Mouse (Mus musculus): ENCODE results near the gene Usp16. TPM values are rescaled to one million over a fixed set of nuclear protein-coding genes. Genes with fewer than 3 reads are reported as not detected.
A peak's percentile ranks its signal among the peaks of the same experiment; 100 is the strongest.
"Not testable (repeated sequence)": the region's sequence is repeated elsewhere in the genome, so short reads cannot be mapped to it uniquely, and the experiment has no call there.

The Usp16 gene
- total and polyA plus RNA-seq, 2 experiments from 2014 or later = 40.8 to 220 TPM

GRCm38 (mm10) chr16:87486739-87487138 lies 32.2 kb downstream of the Usp16 start:
- DNase-seq (ENCODE audit: low spot score) (no peak), ATAC-seq (ENCODE audit: insufficient read depth, low read depth) (no peak)
- Histone ChIP-seq H3K27ac (ENCODE audit: low read depth) (no peak overlapping the region), H3K27me3 (ENCODE audit: control insufficient read depth, insufficient read depth, low read length) (no peaks in the 10 kb centered on the region), H3K36me3 (replicated peaks; ENCODE audit: control insufficient read depth, insufficient read depth, low read length) (peaks cover 93% of the 10 kb centered on the region), H3K4me3 (ENCODE audit: low read depth, low read length) (no peak overlapping the region), H3K4me2 (ENCODE audit: low read depth, low read length) (no peak overlapping the region), H3K9ac (replicated peaks; ENCODE audit: low read depth, low read length) (no peak overlapping the region), H3K9me3 (replicated peaks; ENCODE audit: control insufficient read depth, low read length) (no peaks in the 10 kb centered on the region), H3K4me1 (ENCODE audit: control insufficient read depth, insufficient read depth) (no peaks in the 10 kb centered on the region)
- WGBS = 85% methylated on average over 5 of the region's 5 CpGs
- TF ChIP-seq CTCF (IDR thresholded peaks at IDR 0.05; ENCODE audit: low read depth) (no peak), EP300 (IDR thresholded peaks at IDR 0.05; ENCODE audit: low read depth) (no peak)

GRCm38 (mm10) chr16:87488605-87489004 lies 34.1 kb downstream of the Usp16 start:
- Histone ChIP-seq H3K4me3 (ENCODE audit: low read depth, low read length) (no peak overlapping the region), H3K9me3 (replicated peaks; ENCODE audit: control insufficient read depth, low read length) (no peaks in the 10 kb centered on the region), H3K9ac (replicated peaks; ENCODE audit: low read depth, low read length) (no peak overlapping the region), H3K36me3 (replicated peaks; ENCODE audit: control insufficient read depth, insufficient read depth, low read length) (peaks cover 93% of the 10 kb centered on the region), H3K27me3 (ENCODE audit: control insufficient read depth, insufficient read depth, low read length) (no peaks in the 10 kb centered on the region), H3K4me2 (ENCODE audit: low read depth, low read length) (no peak overlapping the region), H3K27ac (ENCODE audit: low read depth) (no peak overlapping the region), H3K4me1 (ENCODE audit: control insufficient read depth, insufficient read depth) (no peaks in the 10 kb centered on the region)
- whole genome bisulfite sequencing = 81% methylated on average over 2 of the region's 2 CpGs
- TF ChIP-seq EP300 (IDR thresholded peaks at IDR 0.05; ENCODE audit: low read depth) = no peak
- TF ChIP-seq CTCF (IDR thresholded peaks at IDR 0.05; ENCODE audit: low read depth) = no peak
- ATAC-seq (ENCODE audit: insufficient read depth, low read depth) (no peak), DNase-seq (ENCODE audit: low spot score) (no peak)

GRCm38 (mm10) chr16:87492191-87492792 lies 37.8 kb downstream of the Usp16 start:
- WGBS = 93% methylated on average over 12 of the region's 12 CpGs
- Histone ChIP-seq H3K36me3 (replicated peaks; ENCODE audit: control insufficient read depth, insufficient read depth, low read length) (peaks cover 61% of the 10 kb centered on the region), H3K4me1 (ENCODE audit: control insufficient read depth, insufficient read depth) (peaks cover 15% of the 10 kb centered on the region)
- H3K27me3 ChIP-seq (ENCODE audit: control insufficient read depth, insufficient read depth, low read length); H3K9ac ChIP-seq (replicated peaks; ENCODE audit: low read depth, low read length); DNase-seq (ENCODE audit: low spot score); H3K4me2 ChIP-seq (ENCODE audit: low read depth, low read length); H3K27ac ChIP-seq (ENCODE audit: low read depth); H3K4me3 ChIP-seq (ENCODE audit: low read depth, low read length); H3K9me3 ChIP-seq (replicated peaks; ENCODE audit: control insufficient read depth, low read length); ATAC-seq (ENCODE audit: insufficient read depth, low read depth): not testable (repeated sequence)

GRCm38 (mm10) chr16:87494955-87495655 lies 40.6 kb downstream of the Usp16 start:
- Histone ChIP-seq H3K4me3 (ENCODE audit: low read depth, low read length) (peak overlapping the region; percentile 89), H3K9me3 (replicated peaks; ENCODE audit: control insufficient read depth, low read length) (no peaks in the 10 kb centered on the region), H3K27me3 (ENCODE audit: control insufficient read depth, insufficient read depth, low read length) (no peaks in the 10 kb centered on the region), H3K4me1 (ENCODE audit: control insufficient read depth, insufficient read depth) (peaks cover 15% of the 10 kb centered on the region), H3K9ac (replicated peaks; ENCODE audit: low read depth, low read length) (peak overlapping the region; percentile 96), H3K27ac (ENCODE audit: low read depth) (peak overlapping the region; percentile 89), H3K4me2 (ENCODE audit: low read depth, low read length) (peak overlapping the region; percentile 81), H3K36me3 (replicated peaks; ENCODE audit: control insufficient read depth, insufficient read depth, low read length) (peaks cover 35% of the 10 kb centered on the region)
- whole genome bisulfite sequencing = under 1% methylated on average over 39 of the region's 39 CpGs
- ATAC-seq (ENCODE audit: insufficient read depth, low read depth) (peak; percentile 29), DNase-seq (ENCODE audit: low spot score) (no peak)
- TF ChIP-seq CTCF (IDR thresholded peaks at IDR 0.05; ENCODE audit: low read depth) (no peak), EP300 (IDR thresholded peaks at IDR 0.05; ENCODE audit: low read depth) (no peak)

GRCm38 (mm10) chr16:87495716-87496447 lies 41.4 kb downstream of the Usp16 start, which contains the start of gene Cct8:
Cct8 (minus strand) TSS chr16:87495873.
- Histone ChIP-seq H3K27me3 (ENCODE audit: control insufficient read depth, insufficient read depth, low read length) (no peaks in the 10 kb centered on the region), H3K27ac (ENCODE audit: low read depth) (peak within 1 kb of the TSS; percentile 89), H3K4me3 (ENCODE audit: low read depth, low read length) (peak within 1 kb of the TSS; percentile 89), H3K4me2 (ENCODE audit: low read depth, low read length) (peak within 1 kb of the TSS; percentile 81), H3K9ac (replicated peaks; ENCODE audit: low read depth, low read length) (peak within 1 kb of the TSS; percentile 96), H3K36me3 (replicated peaks; ENCODE audit: control insufficient read depth, insufficient read depth, low read length) (peaks cover 27% of the 10 kb centered on the region), H3K4me1 (ENCODE audit: control insufficient read depth, insufficient read depth) (peaks cover 19% of the 10 kb centered on the region), H3K9me3 (replicated peaks; ENCODE audit: control insufficient read depth, low read length) (no peaks in the 10 kb centered on the region)
- no peak for TF ChIP-seq CTCF (IDR thresholded peaks at IDR 0.05; ENCODE audit: low read depth)
- peak; percentile 99 for TF ChIP-seq EP300 (IDR thresholded peaks at IDR 0.05; ENCODE audit: low read depth)
- under 1% methylated on average over 48 of the region's 48 CpGs for WGBS
- DNase-seq (ENCODE audit: low spot score) (peak; percentile 98), ATAC-seq (ENCODE audit: insufficient read depth, low read depth) (peak; percentile 96)

Measured in heart, postnatal 0 days (tissue).